11 mouse cellular contexts compared by ENCODE assay signal in genomic region chr16:93770271-93770926, GRCm38 (mm10). TPM values are rescaled to one million over a fixed set of nuclear protein-coding genes. Genes with fewer than 3 reads are reported as not detected.
DNase-seq lines count a peak whose midpoint lies in the region; ATAC-seq and TF ChIP-seq lines count a peak whose summit lies in the region.
"Had no signal": no experiment of that assay in that cellular context is flagged by ENCODE, and none has a peak within 500 bp of the region (broad histone marks: within the 10 kb centered on the region; RNA-seq: fewer than 3 reads in every experiment).

No protein-coding gene starts in this region.

- peak; percentile 58; the same call in 1 of the 2 replicates for ATAC-seq in heart, embryonic 13.5 days (ENCODE audit: extremely low read depth, insufficient number of reproducible peaks, low FRiP score, low TSS enrichment)
- ATAC-seq in intestine, embryonic 15.5 days: peak; percentile 51
- peak; percentile 61 for ATAC-seq in limb, embryonic 15.5 days (ENCODE audit: insufficient number of reproducible peaks, low FRiP score, low TSS enrichment, low read depth)
- ATAC-seq in forebrain, embryonic 13.5 days: no peak

- no peaks in the 10 kb centered on the region; the same call in 1 of the 2 replicates for H3K27me3 ChIP-seq in heart, embryonic 13.5 days (replicated peaks)
- no peaks in the 10 kb centered on the region for H3K27me3 ChIP-seq in intestine, embryonic 15.5 days (replicated peaks)
- H3K27me3 ChIP-seq in limb, embryonic 15.5 days: no peaks in the 10 kb centered on the region
- H3K27me3 ChIP-seq in forebrain, embryonic 13.5 days: no peaks in the 10 kb centered on the region

- H3K36me3 ChIP-seq in heart, embryonic 13.5 days: peaks cover 26% of the 10 kb centered on the region
- H3K36me3 ChIP-seq in ES-E14 (ENCODE audit: control insufficient read depth, insufficient read depth, low read length, poor library complexity, severe bottlenecking): peaks cover 14% of the 10 kb centered on the region; the same call in 1 of the 2 replicates
- no peaks in the 10 kb centered on the region for H3K36me3 ChIP-seq in intestine, embryonic 15.5 days
- peaks cover 18% of the 10 kb centered on the region for H3K36me3 ChIP-seq in limb, embryonic 15.5 days
- peaks cover 38% of the 10 kb centered on the region for H3K36me3 ChIP-seq in forebrain, embryonic 13.5 days (ENCODE audit: poor library complexity, severe bottlenecking)
- H3K36me3 ChIP-seq: G1E had no signal

- peak overlapping the region; percentile 33 for H3K4me2 ChIP-seq in heart, embryonic 13.5 days
- H3K4me2 ChIP-seq in intestine, embryonic 15.5 days (replicated peaks): no peak overlapping the region
- H3K4me2 ChIP-seq in limb, embryonic 15.5 days: no peak overlapping the region
- no peak overlapping the region for H3K4me2 ChIP-seq in forebrain, embryonic 13.5 days

- H3K4me3 ChIP-seq in heart, embryonic 13.5 days: no peak overlapping the region; the same call in 1 of the 2 replicates
- H3K4me3 ChIP-seq in ES-E14 (ENCODE audit: insufficient read depth in 1 of 2, low read depth in 1 of 2, low read length in 2 of 2, poor library complexity in 1 of 2, severe bottlenecking in 1 of 2): peak overlapping the region; percentile 24 to 46
- no peak overlapping the region for H3K4me3 ChIP-seq in intestine, embryonic 15.5 days (replicated peaks)
- H3K4me3 ChIP-seq in limb, embryonic 15.5 days: no peak overlapping the region
- no peak overlapping the region for H3K4me3 ChIP-seq in forebrain, embryonic 13.5 days
- H3K4me3 ChIP-seq: myocyte had no signal

- no peaks in the 10 kb centered on the region for H3K9me3 ChIP-seq in heart, embryonic 13.5 days
- H3K9me3 ChIP-seq in ES-E14 (ENCODE audit: control insufficient read depth, insufficient read depth, low read depth, low read length): no peaks in the 10 kb centered on the region
- no peaks in the 10 kb centered on the region for H3K9me3 ChIP-seq in intestine, embryonic 15.5 days
- H3K9me3 ChIP-seq in limb, embryonic 15.5 days: no peaks in the 10 kb centered on the region
- H3K9me3 ChIP-seq in forebrain, embryonic 13.5 days (replicated peaks): no peaks in the 10 kb centered on the region
- H3K9me3 ChIP-seq: G1E had no signal

- in situ Hi-C loops in ES-E14 (cut with MboI; ENCODE audit: low sequenced_read_pairs in 2 of 2, unreplicated experiment in 2 of 2): loop anchor here in 1 of 2 experiments (10.0 kb wide), 1 partner anchor 86 kb away; the partner anchor contains the start of gene Cbr3

- H3K9ac ChIP-seq in heart, embryonic 13.5 days: peak overlapping the region; percentile 58; the same call in 1 of the 2 replicates
- 0 out of 2 replicates have a peak overlapping the region, but pooled peaks have one; percentile 15 for H3K9ac ChIP-seq in ES-E14 (ENCODE audit: insufficient read depth, low read depth, low read length, poor library complexity, severe bottlenecking)
- H3K9ac ChIP-seq in intestine, embryonic 15.5 days: no peak overlapping the region
- no peak overlapping the region for H3K9ac ChIP-seq in limb, embryonic 15.5 days
- no peak overlapping the region for H3K9ac ChIP-seq in forebrain, embryonic 13.5 days

- DNase-seq in heart, adult 18-20 months: no peak
- DNase-seq in ES-E14 (ENCODE audit: low read depth, low spot score): no peak
- no peak for DNase-seq in layer of hippocampus, adult 8-10 months (ENCODE audit: low spot score in 2 of 2)
- no peak for DNase-seq in spleen, adult 12 weeks (ENCODE audit: low spot score)
- DNase-seq: spleen, adult 18-20 months had no signal

- peaks cover 15% of the 10 kb centered on the region for H3K4me1 ChIP-seq in heart, embryonic 13.5 days
- peaks cover 0 to 6% of the 10 kb centered on the region in 2 experiments; a peak in 1 of 4 replicates for H3K4me1 ChIP-seq in ES-E14 (ENCODE audit: control insufficient read depth in 2 of 2, insufficient read depth in 2 of 2, low read length in 2 of 2, poor library complexity in 1 of 2)
- H3K4me1 ChIP-seq in intestine, embryonic 15.5 days (replicated peaks): no peaks in the 10 kb centered on the region
- peaks cover 12% of the 10 kb centered on the region for H3K4me1 ChIP-seq in limb, embryonic 15.5 days
- H3K4me1 ChIP-seq in forebrain, embryonic 13.5 days: no peaks in the 10 kb centered on the region

- 60% methylated on average over 32 of the region's 32 CpGs for WGBS in heart, embryonic 13.5 days
- 64% methylated on average over 32 of the region's 32 CpGs for WGBS in intestine, embryonic 15.5 days
- 66% methylated on average over 32 of the region's 32 CpGs for WGBS in limb, embryonic 15.5 days
- WGBS in forebrain, embryonic 13.5 days: 74% methylated on average over 32 of the region's 32 CpGs

- no peak overlapping the region for H3K27ac ChIP-seq in heart, embryonic 13.5 days (replicated peaks)
- no peak overlapping the region for H3K27ac ChIP-seq in ES-E14 (ENCODE audit: insufficient read depth, low read depth, low read length, poor library complexity, severe bottlenecking)
- H3K27ac ChIP-seq in intestine, embryonic 15.5 days: no peak overlapping the region
- H3K27ac ChIP-seq in limb, embryonic 15.5 days: no peak overlapping the region; the same call in 1 of the 2 replicates
- H3K27ac ChIP-seq in forebrain, embryonic 13.5 days: no peak overlapping the region; the same call in 1 of the 2 replicates

TF ChIP-seq in ES-E14, 5 proteins besides CTCF, POLR2A, EP300 and RAD21:
- TF ChIP-seq ZC3H11A (IDR thresholded peaks at IDR 0.05; ENCODE audit: borderline replicate concordance, low read depth, low read length) (no peak), ZNF384 (IDR thresholded peaks at IDR 0.05; ENCODE audit: low read depth, low read length) (no peak), MAFK (IDR thresholded peaks at IDR 0.05; ENCODE audit: insufficient read depth, low read depth, low read length) (no peak), HCFC1 (IDR thresholded peaks at IDR 0.05; ENCODE audit: borderline replicate concordance, insufficient read depth, low read length) (no peak), CHD2 (IDR thresholded peaks at IDR 0.05; ENCODE audit: low read depth, low read length) (no peak)
TF ChIP-seq in ES-E14: peak in this region for 0.

RNA-seq across cellular contexts. Expression of gene Dop1b, which starts 58.7 kb away (rescaled TPM):
- polyA plus RNA-seq in heart, embryonic 13.5 days (2015; fragmentation: Nextera tagmentation; extraction: Ambion mirVana): 6.0 and 6.4 TPM in 2 replicates
- total RNA-seq in heart, adult 18-20 months (2021): 10 to 100 TPM; 15.9 to 16.9 TPM
- 11.6 and 16.8 TPM in 2 replicates for total RNA-seq in ES-E14 (2012; rRNA removed)
- 11.6 and 14.4 TPM in 2 replicates for polyA plus RNA-seq in intestine, embryonic 15.5 days (2015; fragmentation: Nextera tagmentation; extraction: Ambion mirVana)
- polyA plus RNA-seq in limb, embryonic 15.5 days (2015; fragmentation: Nextera tagmentation; extraction: Ambion mirVana): 15.0 and 17.3 TPM in 2 replicates
- 100 to 1,000 TPM in 3 of 4 experiments, 10 to 100 TPM in 1; 88.7 to 126 (median 112) TPM for total RNA-seq in layer of hippocampus, adult 8-10 months (2022)
- 17.1 and 18.3 TPM in 2 replicates for polyA plus RNA-seq in forebrain, embryonic 13.5 days (2015; fragmentation: Nextera tagmentation; extraction: Ambion mirVana)

Comparison
In these comparisons a context has a peak if more than half of its experiments do, and no peak if none do; other contexts are left out.
1. H3K4me3 ChIP-seq: peak in ES-E14 (2 of 2); none in heart, embryonic 13.5 days (single experiment), intestine, embryonic 15.5 days (single experiment), limb, embryonic 15.5 days (single experiment) and forebrain, embryonic 13.5 days (single experiment).
2. H3K9ac ChIP-seq: peak in heart, embryonic 13.5 days (single experiment) and ES-E14 (single experiment); none in intestine, embryonic 15.5 days (single experiment), limb, embryonic 15.5 days (single experiment) and forebrain, embryonic 13.5 days (single experiment).